Mouse (Mus musculus) frontal cortex, postnatal 10 days (tissue): ENCODE measurements around the gene Catspere2.
"Not testable (repeated sequence)": the region's sequence is repeated elsewhere in the genome, so short reads cannot be mapped to it uniquely, and the experiment has no call there.

Source experiments
- DNase-seq, 2 experiments: peaks; one replicate each; pipeline ENCODE4 v3.0.0; 2022; ENCODE audit warnings: low spot score in 2 of 2, mixed read lengths in 1 of 2

Gene Catspere2

GRCm38 (mm10) chr1:177983024-177983450 is at the start of gene Catspere2:
Catspere2 (plus strand) TSS chr1:177983423.
- peak; percentile 96 to 97 for DNase-seq

DNA sequence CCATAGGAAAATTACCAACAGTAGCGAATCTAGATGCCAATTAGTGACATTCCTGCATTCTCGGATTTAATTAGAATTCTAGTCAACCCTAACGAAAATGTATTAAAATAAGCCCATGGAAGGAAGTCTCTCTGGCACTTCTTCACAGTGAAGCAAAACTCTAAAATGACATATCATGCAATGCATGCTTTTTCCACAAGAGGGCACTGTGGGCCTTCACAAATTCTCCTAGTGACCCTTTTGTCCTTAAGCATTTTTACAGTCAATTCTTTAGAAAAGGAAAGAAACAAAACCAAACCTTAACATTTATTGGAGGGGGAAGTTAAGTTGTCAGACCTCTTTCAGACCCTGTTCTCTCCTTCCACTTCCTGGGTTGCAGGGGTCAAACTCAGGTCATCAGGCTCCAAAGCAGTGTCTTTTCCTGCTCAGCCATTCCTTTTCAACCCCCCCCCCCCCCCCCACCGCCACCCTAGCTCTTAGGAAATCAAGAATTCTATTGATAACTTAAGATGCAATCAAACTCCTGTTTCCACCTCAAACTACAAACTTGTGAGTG is 42.7 kb upstream of the Catspere2 start:
- not testable (repeated sequence) for DNase-seq

DNA sequence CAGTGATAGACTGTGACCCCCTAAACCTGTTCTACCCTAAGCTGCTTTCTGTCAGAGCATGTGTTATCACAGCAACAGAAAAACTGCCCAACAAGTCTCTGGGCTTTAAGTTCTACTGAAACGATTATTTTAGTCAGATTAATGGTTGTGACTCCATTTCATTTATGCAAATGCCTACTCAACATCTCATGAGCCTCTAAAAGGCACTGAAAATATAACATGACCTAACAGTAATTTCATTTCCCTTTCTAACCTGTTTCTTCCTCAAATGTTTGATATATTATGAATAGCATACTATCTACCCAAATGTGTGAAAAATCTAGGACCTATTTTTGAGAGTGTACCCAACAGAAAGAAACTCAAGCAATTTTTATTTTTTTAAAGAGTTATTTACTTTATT is 1.9 kb upstream of the Catspere2 start:
- DNase-seq, result no peak

DNA sequence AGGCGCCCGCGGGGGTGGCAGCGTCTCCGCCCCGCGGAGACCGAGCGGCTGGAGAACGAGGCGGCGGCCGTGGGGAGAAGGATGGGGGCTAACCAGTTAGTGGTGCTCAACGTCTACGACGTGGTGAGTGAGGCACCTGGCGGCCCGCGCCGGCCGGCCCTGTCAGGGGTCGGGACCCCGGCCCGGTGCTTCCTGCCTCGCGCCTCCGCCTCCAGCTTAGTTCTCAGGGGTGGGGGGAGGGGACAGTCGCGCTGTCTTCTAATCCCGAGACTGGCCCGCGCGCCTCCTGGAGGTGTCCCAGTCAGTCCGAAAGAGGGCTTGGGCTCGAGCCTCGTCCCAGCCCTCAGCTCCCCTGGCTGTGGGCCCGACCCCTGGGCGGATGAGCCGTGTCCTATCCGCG is 359 bp downstream of the Catspere2 start:
- not testable (repeated sequence) for DNase-seq

GRCm38 (mm10) chr1:177984206-177984605 is 983 bp downstream of the Catspere2 start:
- DNase-seq, result no peak

DNA sequence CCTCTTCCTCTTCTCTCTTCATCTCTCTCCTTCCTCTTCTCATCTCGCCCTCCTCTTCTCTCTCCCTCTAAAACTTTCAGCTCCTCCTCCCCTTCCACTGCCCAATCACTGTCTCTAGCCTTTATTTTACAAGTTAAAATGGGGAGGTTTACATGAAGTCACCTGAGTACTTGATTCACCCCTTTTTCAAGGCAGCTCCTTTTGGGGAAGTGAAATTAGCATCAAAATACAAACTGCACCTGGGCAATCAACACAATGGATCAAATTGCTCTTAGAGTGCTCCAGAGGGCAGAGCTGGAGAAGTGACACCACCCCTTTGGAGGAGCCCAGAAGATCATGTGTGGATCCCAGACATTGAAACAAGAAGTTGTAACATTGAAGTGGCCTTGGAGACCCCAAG is 4.3 kb downstream of the Catspere2 start:
- DNase-seq, result not testable (repeated sequence)

DNA sequence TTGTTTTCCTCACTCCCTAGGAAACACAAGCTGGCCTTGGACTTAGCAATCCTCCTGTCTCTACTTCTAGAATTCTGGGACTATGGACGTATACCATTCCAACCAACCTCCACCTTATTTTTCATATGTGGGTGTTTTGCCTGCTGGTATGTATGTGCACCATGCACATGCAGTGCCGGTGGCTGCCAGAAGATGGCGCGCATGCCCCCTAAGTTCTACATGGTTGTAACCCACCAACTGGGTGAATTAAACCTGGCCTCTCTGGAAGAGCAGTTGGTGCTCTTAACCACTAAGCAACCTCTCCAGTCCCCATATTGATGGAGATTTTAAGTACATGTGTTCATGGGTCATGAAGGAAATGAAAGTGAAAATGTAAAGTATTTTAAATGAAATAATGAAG is 89.6 kb downstream of the Catspere2 start:
- not testable (repeated sequence) for DNase-seq

- DNase-seq, result not testable (repeated sequence)
These were observed 114.6 kb downstream of the Catspere2 start for GRCm38 (mm10) chr1:178097865-178098264.

GRCm38 (mm10) chr1:178108514-178108913 is 125.3 kb downstream of the Catspere2 start:
- not testable (repeated sequence) for DNase-seq

DNA sequence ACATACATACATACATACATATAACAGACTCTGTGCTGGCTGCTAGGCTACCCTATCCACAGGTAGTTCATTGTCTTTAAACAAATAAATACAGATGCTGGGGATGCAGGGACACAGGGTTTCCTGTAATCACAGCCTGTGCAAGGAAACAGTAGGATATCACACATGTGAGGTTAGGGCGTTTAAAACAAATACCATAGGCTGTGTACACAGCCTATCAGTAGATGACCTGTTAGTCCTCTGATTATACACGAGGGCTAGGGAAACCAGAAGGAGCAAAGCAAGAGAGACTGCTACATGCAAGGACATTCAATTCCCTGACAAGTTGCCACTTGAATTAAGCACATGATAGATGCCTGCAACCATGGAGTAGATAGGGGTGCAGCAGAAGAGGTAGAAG is 139.0 kb downstream of the Catspere2 start:
- DNase-seq, result not testable (repeated sequence)

DNA sequence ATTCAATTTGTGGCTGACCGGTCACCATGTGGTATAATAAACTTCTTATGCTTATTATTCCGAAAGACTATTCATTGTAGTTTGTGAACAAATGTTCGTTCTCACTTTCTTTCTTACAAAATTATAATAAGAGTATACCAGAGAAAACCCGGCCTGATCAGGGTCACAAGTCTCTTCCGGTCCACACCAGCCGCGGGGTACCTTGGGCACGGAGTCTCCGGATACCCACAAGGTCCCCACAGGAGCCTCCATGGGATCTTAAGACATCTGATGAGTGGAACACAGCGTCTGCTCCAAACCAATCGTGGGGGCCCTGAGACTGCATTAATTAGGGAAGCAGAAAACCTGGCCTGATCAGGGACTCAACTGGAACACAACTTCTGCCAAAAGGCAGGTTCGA is 151.1 kb downstream of the Catspere2 start:
- DNase-seq, result no peak

- DNase-seq, result peak in 1 of 2 experiments; percentile 32
These were observed 163.3 kb downstream of the Catspere2 start for GRCm38 (mm10) chr1:178146513-178146912.

DNA sequence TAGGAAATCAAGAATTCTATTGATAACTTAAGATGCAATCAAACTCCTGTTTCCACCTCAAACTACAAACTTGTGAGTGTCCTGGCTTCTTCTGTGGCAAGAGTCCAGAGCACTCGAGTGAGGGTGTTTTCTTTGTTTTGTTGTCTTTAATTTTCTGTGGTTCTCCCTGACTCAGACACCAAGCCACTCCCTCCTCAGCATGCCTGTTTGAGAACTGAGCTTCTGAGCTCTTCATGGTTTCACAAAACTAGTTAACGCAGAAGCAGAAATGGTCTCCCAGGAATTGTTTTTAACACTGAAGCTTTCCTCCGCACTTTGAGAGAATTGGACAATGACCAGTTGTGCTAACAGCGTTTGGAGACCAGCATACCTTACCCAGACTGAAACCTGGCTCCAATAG is 163.7 kb downstream of the Catspere2 start:
- DNase-seq, result not testable (repeated sequence)

DNA sequence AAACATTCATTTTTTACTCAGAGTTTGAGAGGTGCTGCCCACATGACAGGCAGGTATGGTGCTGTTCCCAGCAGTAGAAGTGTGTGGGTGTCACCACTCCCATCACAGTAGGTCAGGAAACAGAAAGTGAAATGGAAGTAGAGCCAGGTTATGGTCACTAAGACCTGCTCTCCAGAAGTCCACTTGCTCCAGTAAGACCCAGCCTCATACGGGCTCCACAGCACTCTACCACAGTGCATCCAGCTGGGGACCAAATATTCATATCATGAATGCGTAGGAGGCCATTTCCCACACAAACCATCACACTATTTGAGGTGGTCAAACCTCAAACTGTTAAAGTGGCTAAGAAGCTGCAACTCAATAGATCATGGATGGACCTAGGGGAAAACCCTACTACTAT is 199.0 kb downstream of the Catspere2 start:
- DNase-seq, result no peak

- DNase-seq, result no peak
These were observed 202.4 kb downstream of the Catspere2 start for GRCm38 (mm10) chr1:178185591-178185990.

DNA sequence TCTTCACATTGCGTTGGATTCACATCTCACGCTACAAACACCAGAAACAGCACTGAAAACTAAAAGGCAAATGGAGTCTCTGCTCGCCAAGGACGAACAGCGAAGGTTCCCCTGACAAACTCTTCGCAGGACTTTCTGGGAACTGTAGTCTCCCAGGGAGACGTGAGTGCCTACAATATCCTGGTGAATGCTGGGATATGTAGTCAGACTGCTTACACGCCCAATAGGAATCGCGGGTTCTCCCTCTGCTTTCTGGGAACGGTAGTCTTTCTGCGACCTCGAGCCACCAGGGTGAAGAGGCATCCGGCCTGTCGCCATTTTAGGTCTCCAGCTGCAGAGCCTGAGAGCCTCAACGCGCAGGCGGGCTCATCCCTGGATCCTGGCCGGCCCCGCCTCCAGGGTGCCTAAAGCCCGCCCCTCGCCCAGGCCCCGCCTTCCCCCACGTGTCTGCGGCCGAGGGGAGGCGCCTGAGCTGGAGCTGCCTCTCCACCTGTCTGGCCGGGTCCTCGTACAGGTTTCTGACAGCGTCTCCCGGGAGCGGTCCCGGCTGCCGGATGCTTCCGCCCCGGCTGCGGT is 204.1 kb downstream of the Catspere2 start, which contains the start of gene Desi2:
Gene Desi2 (plus strand): TSS at position 202 of the 576 bp plus-strand sequence.
- peak; percentile 95 to 97 for DNase-seq

DNA sequence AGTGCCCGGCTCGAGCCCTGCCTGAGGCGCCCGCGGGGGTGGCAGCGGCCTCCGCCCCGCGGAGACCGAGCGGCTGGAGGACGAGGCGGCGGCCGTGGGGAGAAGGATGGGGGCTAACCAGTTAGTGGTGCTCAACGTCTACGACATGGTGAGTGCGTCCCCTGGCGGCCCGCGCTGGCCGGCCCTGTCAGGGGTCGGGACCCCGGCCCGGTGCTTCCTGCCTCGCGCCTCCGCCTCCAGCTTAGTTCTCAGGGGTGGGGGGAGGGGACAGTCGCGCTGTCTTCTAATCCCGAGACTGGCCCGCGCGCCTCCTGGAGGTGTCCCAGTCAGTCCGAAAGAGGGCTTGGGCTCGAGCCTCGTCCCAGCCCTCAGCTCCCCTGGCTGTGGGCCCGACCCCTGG is 204.6 kb downstream of the Catspere2 start:
- DNase-seq, result not testable (repeated sequence)

GRCm38 (mm10) chr1:178188386-178188785 is 205.2 kb downstream of the Catspere2 start:
- DNase-seq, result peak in 1 of 2 experiments; percentile 19

DNA sequence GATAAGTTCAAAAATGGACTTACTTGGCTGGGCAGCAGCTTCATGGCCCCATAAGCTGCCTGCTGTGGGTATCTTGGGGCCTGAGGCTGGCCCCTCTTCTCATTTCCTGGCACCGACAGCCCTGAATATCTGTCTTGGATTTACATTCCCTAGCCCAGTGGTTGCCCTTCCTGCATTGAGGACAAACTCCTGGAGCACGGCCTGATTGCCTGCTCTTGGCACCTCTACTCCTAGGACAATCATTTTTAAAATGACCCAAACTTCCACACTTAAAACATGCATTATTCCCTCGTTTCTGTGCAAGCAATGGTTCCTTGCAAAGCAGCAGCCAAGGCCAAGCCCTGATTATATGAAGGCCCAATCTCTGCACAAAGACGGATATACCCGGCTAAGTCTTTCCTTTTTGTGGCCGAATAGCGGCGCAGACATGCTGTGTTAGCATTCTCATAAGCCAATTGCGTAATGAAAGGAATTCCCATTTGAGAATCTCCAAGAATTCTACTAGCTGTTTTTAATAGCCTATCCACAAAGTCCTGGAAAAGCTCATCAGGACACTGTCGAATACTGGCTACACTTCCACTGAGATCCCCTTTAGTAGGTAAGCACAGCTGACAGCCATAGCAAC is 222.6 kb downstream of the Catspere2 start:
- DNase-seq, result no peak

GRCm38 (mm10) chr1:178207856-178208255 is 224.6 kb downstream of the Catspere2 start:
- not testable (repeated sequence) for DNase-seq

- no peak for DNase-seq
These were observed 226.7 kb downstream of the Catspere2 start for GRCm38 (mm10) chr1:178209966-178210365.

- DNase-seq, result no peak
These were observed 233.9 kb downstream of the Catspere2 start for GRCm38 (mm10) chr1:178217157-178217556.

- no peak for DNase-seq
These were observed 235.1 kb downstream of the Catspere2 start for GRCm38 (mm10) chr1:178218305-178218704.
